In the genomic region with DNA sequence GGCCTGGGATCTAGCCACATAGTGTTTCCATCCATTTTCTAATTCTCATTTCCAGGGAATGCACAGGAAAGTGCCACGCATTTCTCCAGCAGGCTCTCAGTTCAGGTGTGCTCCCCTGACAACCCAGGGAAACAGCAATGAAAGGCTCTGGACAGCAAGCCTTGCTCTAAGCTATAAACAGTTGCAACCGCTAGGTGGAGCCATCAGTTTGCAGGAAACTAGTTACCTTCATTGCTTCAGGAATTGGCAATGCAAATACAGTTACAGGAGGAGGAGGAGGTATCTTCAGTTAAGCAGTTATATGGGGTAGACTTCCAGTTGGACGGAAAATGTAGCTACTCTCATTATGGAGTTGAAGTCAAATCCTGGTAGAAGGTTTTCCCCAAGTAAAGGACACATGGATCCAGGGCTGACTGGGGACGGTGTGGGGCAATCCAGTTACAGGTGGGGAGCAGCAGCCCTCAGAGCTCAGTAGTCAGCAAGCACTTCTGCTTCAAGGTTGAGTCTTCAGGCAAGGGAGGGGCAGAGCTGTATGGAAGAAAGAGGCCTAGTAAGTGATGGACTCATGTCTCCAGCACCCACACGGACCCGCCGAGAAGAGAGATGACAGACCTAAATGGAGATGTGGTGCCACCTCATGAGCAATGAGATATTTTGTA, we compare ENCODE assay signal across 8 mouse cellular contexts. TPM values are rescaled to one million over a fixed set of nuclear protein-coding genes. Genes with fewer than 3 reads are reported as not detected.
DNase-seq lines count a peak whose midpoint lies in the region; ATAC-seq lines count a peak whose summit lies in the region.

No protein-coding gene starts in this region.

- H3K9me3 ChIP-seq in intestine, embryonic 15.5 days = no peaks in the 10 kb centered on the region
- H3K9me3 ChIP-seq in midbrain, embryonic 15.5 days = no peaks in the 10 kb centered on the region

- peak; percentile 80 for ATAC-seq in intestine, embryonic 15.5 days
- ATAC-seq in midbrain, embryonic 15.5 days (replicated peaks) = peak; percentile 63; the same call in 1 of the 2 replicates

- 68% methylated on average over 7 of the region's 7 CpGs for WGBS in intestine, embryonic 15.5 days
- WGBS in midbrain, embryonic 15.5 days = 71% methylated on average over 7 of the region's 7 CpGs

- no peaks in the 10 kb centered on the region for H3K27me3 ChIP-seq in intestine, embryonic 15.5 days (replicated peaks)
- H3K27me3 ChIP-seq in midbrain, embryonic 15.5 days (replicated peaks) = no peaks in the 10 kb centered on the region

- H3K27ac ChIP-seq in intestine, embryonic 15.5 days = no peak overlapping the region
- H3K27ac ChIP-seq in midbrain, embryonic 15.5 days = no peak overlapping the region

- intact Hi-C loops in left cerebral cortex, postnatal 25 days (cut with DNase I) = loop anchor here (2.0 kb wide), 2 partner anchors 126 to 380 kb away; no protein-coding TSS in a partner anchor

- H3K4me2 ChIP-seq in intestine, embryonic 15.5 days (replicated peaks) = no peak overlapping the region
- no peak overlapping the region for H3K4me2 ChIP-seq in midbrain, embryonic 15.5 days

- H3K9ac ChIP-seq in intestine, embryonic 15.5 days = no peak overlapping the region
- no peak overlapping the region for H3K9ac ChIP-seq in midbrain, embryonic 15.5 days

- no peak overlapping the region for H3K4me3 ChIP-seq in intestine, embryonic 15.5 days (replicated peaks)
- H3K4me3 ChIP-seq in midbrain, embryonic 15.5 days = no peak overlapping the region

- H3K4me1 ChIP-seq in intestine, embryonic 15.5 days (replicated peaks) = 0 out of 2 replicates have a peak, but pooled peaks cover 4% of the 10 kb centered on the region
- H3K4me1 ChIP-seq in midbrain, embryonic 15.5 days = no peaks in the 10 kb centered on the region

- DNase-seq in spleen, adult 18-20 months = peak; percentile 25 to 68
- DNase-seq in spleen, adult 12 weeks (ENCODE audit: low spot score) = no peak
- DNase-seq in cerebellum, adult 9-11 months = peak; percentile 67
- peak; percentile 74 for DNase-seq in gastrocnemius, adult 18-20 months (ENCODE audit: low spot score)
- DNase-seq in left cerebral cortex, postnatal 25 days (ENCODE audit: low spot score in 2 of 2) = peak; percentile 85 to 90
- DNase-seq in spleen, postnatal 14 days (ENCODE audit: low spot score in 2 of 2) = peak; percentile 31 to 62

- H3K36me3 ChIP-seq in intestine, embryonic 15.5 days = no peaks in the 10 kb centered on the region
- H3K36me3 ChIP-seq in midbrain, embryonic 15.5 days (replicated peaks) = no peaks in the 10 kb centered on the region

RNA-seq across cellular contexts. Expression of a gene that starts 22.8 kb away (rescaled TPM):
- 1 to 10 TPM; 4.5 to 5.9 TPM for total RNA-seq in gastrocnemius, adult 18-20 months (2021)
- polyA plus RNA-seq in intestine, embryonic 15.5 days (2015; fragmentation: Nextera tagmentation; extraction: Ambion mirVana) = 24.0 and 25.7 TPM in 2 replicates
- total RNA-seq in left cerebral cortex, postnatal 25 days (2021) = 10 to 100 TPM; 13.9 to 18.5 TPM
- polyA plus RNA-seq in midbrain, embryonic 15.5 days (2015; fragmentation: Nextera tagmentation; extraction: Ambion mirVana) = 18.2 and 18.7 TPM in 2 replicates

RNA-seq across cellular contexts. Expression of a gene that starts 44.2 kb away (rescaled TPM):
- total RNA-seq in gastrocnemius, adult 18-20 months (2021) = 1 to 10 TPM; 6.6 to 9.4 TPM
- 172 and 179 TPM in 2 replicates for polyA plus RNA-seq in intestine, embryonic 15.5 days (2015; fragmentation: Nextera tagmentation; extraction: Ambion mirVana)
- total RNA-seq in left cerebral cortex, postnatal 25 days (2021) = 10 to 100 TPM; 22.7 to 24.0 TPM
- polyA plus RNA-seq in midbrain, embryonic 15.5 days (2015; fragmentation: Nextera tagmentation; extraction: Ambion mirVana) = 60.2 and 62.1 TPM in 2 replicates
